Mouse (Mus musculus): ENCODE measurements around the gene Slc24a4.

GRCm38 (mm10) chr12:102242076-102242722 lies 113.7 kb downstream of the Slc24a4 start:
- no peak for TF ChIP-seq POLR2A (IDR thresholded peaks at IDR 0.05; ENCODE audit: borderline replicate concordance, insufficient read depth, low read length)
- no peak for TF ChIP-seq CTCF (IDR thresholded peaks at IDR 0.05; ENCODE audit: borderline replicate concordance, insufficient read depth, low read depth, low read length)

Data from cerebellum, adult 2 months (tissue).